Mouse (Mus musculus) adipocyte (in vitro differentiated cells): Measurements from ENCODE around the gene Birc5.

ENCODE experiments used
- DNase-seq: peaks from one replicate; pipeline ENCODE4 v3.0.0-alpha.2; 2016; ENCODE audit warnings: low spot score

The Birc5 gene

DNA sequence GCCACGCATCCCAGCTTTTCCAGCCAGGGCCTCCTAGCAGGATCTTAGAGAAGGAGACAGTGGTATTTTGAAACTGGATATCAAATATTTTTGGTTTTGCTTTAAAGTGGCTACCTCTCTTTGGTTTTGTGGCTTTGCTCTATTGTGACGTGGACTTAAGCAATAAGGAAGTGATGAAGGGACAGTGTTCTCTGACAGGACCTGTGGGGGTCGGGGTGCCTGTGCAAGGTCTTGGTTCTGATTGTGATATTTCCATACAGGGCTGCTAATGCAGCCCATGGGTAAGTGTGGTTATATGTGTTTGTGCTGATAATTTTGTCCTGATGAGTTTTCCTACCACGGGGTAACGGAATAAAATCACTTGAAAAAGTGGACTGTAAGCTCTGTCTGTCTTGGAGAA, 6.3 kb downstream of the Birc5 start:
- no peak for DNase-seq

DNA sequence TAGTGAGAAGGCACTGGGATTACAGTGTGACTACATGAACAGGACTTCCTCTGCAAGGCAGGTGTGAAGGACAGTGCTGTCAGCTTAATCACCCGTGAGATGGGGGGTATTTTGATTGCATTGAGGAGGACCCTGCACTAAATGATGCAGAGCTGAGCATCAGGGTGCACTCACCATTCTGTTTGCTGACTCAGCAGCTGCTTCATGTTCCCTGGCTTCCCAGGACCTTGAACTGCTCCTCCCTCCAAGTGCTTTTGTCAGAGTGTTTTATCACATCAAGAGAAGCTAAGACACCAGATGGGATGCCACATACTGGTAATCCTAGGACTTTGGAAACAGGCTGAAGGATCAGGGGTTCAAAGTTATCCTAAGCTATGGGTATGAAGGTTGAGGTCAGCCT, 6.9 kb downstream of the Birc5 start:
- no peak for DNase-seq

- no peak for DNase-seq
Measured at GRCm38 (mm10) chr11:117857462-117857861, 8.4 kb downstream of the Birc5 start.

DNA sequence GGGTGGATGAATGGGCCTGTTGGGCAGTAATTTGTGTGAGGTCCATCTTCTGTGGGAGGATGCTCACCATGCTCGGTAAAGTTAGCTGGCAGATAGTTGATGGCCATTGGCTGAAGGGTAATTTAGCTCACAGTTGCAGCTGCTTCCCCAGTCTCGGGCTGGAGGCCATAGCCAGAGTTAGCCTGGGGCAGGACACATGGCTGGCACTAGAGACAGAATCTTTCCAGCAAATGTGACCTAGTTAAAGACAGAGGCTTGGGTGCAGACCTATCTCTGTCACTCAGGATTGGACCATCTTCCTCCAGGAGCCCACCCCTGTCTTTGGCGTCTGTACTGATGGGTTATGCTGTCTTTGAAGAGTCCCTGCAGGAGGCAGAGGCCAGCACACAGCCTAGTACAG, 9.3 kb downstream of the Birc5 start:
- no peak for DNase-seq

DNA sequence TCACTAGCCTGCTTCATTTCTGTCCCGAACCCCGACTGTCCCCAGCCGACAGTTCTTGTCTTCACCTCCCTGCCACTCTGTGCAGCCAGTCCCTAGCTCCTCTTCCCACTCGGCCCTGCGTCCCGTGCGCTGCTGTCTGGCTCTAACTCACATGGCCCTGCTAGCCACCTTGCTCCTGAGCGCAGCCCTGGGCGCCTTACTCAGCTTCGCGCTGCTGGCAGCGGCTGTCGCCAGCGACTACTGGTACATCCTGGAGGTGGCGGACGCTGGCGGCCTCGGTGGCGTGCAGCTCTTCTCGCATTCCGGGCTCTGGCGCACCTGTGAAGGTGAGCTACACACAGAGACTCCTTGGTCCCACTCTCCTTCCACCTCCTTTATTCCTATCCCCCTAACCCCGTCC, 11.6 kb downstream of the Birc5 start, which contains the start of gene Tmem235:
Tmem235 (plus strand) TSS at position 152 of the 400 bp plus-strand sequence.
- DNase-seq, result no peak

- DNase-seq, result no peak
Measured at GRCm38 (mm10) chr11:117863174-117863856, 14.3 kb downstream of the Birc5 start.

DNA sequence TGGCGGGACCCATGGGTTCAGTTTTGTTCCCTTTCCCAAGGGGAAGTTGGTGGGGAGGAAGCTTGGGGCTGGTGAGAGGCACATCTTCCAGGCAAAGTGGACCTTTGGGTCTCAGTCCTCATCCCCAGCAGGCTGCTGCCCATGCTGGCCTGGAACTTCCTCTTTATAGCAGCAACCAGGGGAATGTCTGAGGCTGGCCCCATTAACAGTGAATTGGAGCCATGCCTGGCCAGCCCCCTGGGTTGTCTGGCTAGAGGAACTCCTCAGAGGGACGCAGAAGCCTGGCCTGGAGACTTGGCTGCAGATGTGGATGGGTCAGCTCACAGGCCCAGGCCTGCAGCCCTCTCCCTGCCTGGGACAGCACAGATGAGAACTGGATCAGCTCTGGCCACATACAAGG, 15.8 kb downstream of the Birc5 start:
- DNase-seq, result no peak

- DNase-seq, result no peak
Measured at GRCm38 (mm10) chr11:117865988-117866387, 16.9 kb downstream of the Birc5 start.

DNA sequence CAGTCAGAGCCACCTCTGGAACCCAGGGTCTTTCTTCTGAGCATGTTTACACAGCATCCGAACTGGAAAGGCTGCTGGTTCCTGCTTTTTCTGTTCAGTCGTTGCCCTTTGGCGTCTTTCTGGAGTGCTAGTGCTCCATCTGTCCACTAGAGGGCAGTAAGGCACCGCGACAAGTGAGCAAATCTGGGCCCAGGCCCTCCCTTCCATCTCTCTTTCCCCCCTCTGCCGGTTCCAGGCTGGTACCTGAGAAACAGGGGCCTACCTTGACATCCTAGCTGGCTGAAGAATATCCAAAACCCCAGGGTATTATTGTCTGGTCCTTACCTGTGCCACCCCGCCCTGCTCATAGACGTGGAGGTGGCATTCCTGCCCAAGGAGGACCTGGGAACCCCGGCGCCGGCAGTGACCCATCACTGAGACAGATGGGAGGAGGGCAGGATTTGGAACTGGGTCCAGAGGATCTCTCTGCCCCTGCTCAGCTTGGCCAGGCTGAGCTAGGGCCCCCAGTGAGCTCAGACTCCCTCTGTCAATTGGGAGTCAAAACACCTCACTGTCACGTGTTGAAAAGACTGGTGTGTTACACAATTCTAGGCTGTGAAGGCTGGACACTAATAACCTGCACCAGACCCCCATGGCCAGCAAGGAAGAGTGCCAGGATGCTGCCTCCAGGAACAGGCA, 21.8 kb downstream of the Birc5 start:
- DNase-seq, result peak; percentile 88

DNA sequence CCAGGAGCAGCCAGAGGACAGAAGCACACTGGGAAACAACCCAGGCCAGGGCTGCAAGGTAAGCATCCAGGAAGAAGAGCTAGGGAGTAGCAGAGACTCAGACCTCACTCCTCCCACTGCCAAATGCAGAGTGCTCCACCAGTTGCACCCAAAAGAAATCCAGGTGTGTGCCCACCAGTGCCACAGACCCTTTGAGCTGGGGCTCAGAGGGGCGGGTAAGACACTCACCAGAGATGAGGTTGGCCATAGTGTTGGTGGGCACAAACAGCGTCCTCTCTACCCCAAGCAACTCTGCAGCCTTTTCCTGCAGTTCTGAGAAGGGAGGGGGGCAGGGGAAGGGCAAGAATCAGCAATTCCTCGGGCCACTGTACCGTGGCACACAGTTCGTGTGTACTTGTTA, 22.3 kb downstream of the Birc5 start:
- no peak for DNase-seq

GRCm38 (mm10) chr11:117871911-117872584, 23.0 kb downstream of the Birc5 start:
- DNase-seq, result no peak

DNA sequence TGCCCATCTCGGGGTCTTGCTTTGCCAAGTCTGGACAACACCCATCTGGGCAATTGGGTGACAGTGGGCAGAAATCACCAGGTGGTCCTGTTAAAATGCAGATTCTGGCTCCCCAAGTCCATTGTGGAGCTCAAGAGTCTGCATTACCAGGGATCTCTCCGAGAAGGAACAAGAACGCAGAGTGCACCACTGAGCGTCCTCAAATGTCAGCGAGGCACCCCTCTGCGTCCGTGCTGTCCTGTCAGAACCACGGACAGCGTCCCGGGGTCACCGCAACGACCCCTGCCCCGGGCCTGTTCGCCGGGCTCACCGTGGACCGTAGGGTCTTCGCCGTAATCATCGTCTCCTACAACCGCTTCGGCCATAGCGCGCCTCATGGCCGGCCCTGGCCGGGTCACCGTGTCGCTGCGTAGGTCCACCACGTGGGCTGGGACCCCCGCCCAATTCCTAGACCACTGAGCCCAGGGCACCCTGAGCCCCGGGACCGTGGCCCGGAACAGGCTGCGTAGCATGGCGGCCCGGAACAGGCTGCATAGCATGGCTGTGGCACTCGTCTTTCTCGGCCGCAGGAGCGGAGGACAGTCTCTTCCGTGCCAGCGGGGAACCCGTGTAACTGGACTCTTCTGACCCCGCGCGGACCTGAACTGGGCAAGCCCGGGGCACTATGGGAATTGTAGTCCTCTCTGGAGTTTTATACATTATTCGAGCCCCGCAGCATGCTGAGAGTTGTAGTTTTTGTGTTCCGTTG, 24.0 kb downstream of the Birc5 start, which contains the start of gene Tha1:
Tha1 (minus strand) TSS at position 621 of the 748 bp plus-strand sequence.
- DNase-seq, result peak; percentile 88

- peak; percentile 44 for DNase-seq
Measured at GRCm38 (mm10) chr11:117874419-117874818, 25.4 kb downstream of the Birc5 start.

GRCm38 (mm10) chr11:117875681-117876080, 26.6 kb downstream of the Birc5 start:
- DNase-seq, result no peak

DNA sequence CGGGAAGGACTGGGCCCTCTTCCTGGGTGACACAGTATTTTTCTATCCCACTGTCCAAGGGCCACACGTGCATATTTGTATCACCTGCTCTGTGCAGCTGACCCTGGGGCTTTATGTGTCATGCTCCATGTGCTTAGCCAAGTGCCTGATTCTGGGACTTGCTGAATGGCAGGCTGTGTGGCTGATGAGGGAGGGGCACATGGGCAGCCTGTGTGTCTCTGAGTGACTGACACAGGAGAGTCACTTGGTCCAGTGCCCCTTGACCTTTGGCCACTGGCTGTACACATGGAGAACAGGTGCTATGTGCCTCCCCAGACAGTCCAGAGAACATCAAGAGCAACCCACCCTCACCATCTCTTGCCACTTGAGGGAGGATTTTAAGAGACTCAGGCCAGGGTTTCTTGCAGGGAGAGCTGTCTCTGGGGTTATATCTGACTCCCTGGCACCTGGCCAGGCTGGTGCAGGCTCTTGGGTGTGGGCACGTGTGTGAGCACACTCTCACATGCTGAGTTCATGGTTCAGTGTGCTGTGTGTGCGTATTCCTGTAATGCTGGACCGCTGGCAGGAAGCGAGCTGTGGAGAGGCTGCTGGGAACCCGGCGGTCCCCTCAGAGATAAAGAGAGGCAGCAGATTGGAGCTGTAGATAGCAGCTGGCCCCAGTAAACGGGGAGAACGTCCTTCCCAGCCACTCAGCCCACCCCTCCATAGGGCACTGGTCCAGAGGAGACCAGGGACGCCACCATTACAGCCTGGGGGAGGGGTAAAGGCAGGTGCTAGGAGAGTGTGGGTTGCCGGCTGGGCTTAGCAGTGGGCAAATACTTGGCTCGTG, 29.1 kb downstream of the Birc5 start:
- DNase-seq, result peak; percentile 32

- no peak for DNase-seq
Measured at GRCm38 (mm10) chr11:117878892-117879291, 29.8 kb downstream of the Birc5 start.

DNA sequence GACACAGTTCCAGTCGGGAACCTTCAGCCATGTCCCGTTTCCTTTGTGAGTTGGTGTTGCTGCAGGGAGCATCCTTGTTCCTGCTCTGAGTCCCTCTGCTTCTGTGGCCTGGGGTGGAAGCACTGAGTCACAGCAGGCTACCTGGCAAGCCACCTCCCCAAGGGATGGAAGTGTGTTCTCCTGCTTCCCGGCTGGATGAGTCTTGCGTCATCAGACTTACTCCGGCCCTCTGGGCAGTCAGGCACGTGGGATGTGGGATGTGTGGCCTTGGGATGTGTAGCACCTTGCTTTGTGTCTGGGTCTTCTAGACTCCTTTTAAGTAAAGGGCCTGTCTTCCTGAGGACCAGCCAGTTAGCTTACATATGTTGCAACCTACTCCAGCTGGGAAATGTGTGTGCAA, 30.6 kb downstream of the Birc5 start:
- no peak for DNase-seq

- peak; percentile 63 for DNase-seq
Measured at GRCm38 (mm10) chr11:117880336-117880976, 31.4 kb downstream of the Birc5 start.

- DNase-seq, result peak; percentile 47
Measured at GRCm38 (mm10) chr11:117880977-117881358, 31.9 kb downstream of the Birc5 start.

GRCm38 (mm10) chr11:117881787-117882186, 32.7 kb downstream of the Birc5 start:
- DNase-seq, result peak; percentile 56

- peak; percentile 61 for DNase-seq
Measured at GRCm38 (mm10) chr11:117882208-117882607, 33.2 kb downstream of the Birc5 start.
